Mouse (Mus musculus) forebrain, embryonic 14.5 days (tissue): ENCODE measurements around the gene Nfyc. TPM values are rescaled to one million over a fixed set of nuclear protein-coding genes. Genes with fewer than 3 reads are reported as not detected.

Experiments
- ATAC-seq: fragments of 200-750 bp; cut with Nextera tagmentation; 2 replicates; pipeline ENCODE4 v1.8.0; 2017; ENCODE audit warnings: mild to moderate bottlenecking, moderate library complexity
- DNase-seq: peaks from one replicate; pipeline ENCODE4 v3.0.0-alpha.2; 2015; ENCODE audit warnings: low spot score
- H3K27ac ChIP-seq: fragments of 300-500 bp; sonication (generic); 2 replicates; pipeline ENCODE4 v1.5.1; 2014; ENCODE audit warnings: low read depth, mild to moderate bottlenecking, control low read depth, low read length, moderate library complexity
- H3K27me3 ChIP-seq: fragments of 300-500 bp; sonication (generic); replicated peaks from 2 replicates; pipeline ENCODE4 v1.6.1; 2014; ENCODE audit warnings: low read length, control low read depth, mixed read lengths; ENCODE audit not compliant: control insufficient read depth, insufficient read depth
- H3K36me3 ChIP-seq: fragments of 300-500 bp; sonication (generic); 2 replicates; pipeline ENCODE4 v1.6.1; 2014; ENCODE audit warnings: low read length, control low read depth; ENCODE audit not compliant: control insufficient read depth, insufficient read depth
- H3K4me1 ChIP-seq: fragments of 300-500 bp; sonication (generic); 2 replicates; pipeline ENCODE4 v1.6.1; 2014; ENCODE audit warnings: antibody characterized with exemption, low read length, control low read depth; ENCODE audit not compliant: control insufficient read depth, insufficient read depth
- H3K4me2 ChIP-seq: fragments of 300-500 bp; sonication (generic); 2 replicates; pipeline ENCODE4 v1.6.1; 2014; ENCODE audit warnings: mild to moderate bottlenecking, control low read depth, low read length
- H3K4me3 ChIP-seq: fragments of 300-500 bp; sonication (generic); 2 replicates; pipeline ENCODE4 v1.5.1; 2014; ENCODE audit warnings: low read depth, low read length, control low read depth
- H3K9ac ChIP-seq: fragments of 300-500 bp; sonication (generic); 2 replicates; pipeline ENCODE4 v1.6.1; 2014; ENCODE audit warnings: mild to moderate bottlenecking, low read length, control low read depth, moderate library complexity
- H3K9me3 ChIP-seq: fragments of 300-500 bp; sonication (generic); replicated peaks from 2 replicates; pipeline ENCODE4 v1.6.1; 2016; ENCODE audit warnings: low read length, control low read depth, mixed read lengths; ENCODE audit not compliant: control insufficient read depth
- WGBS: fragments of 180-500 bp; shearing (Covaris S2); extraction: QIAGEN DNeasy Blood & Tissue Kit; methylation state at CpG from one replicate; pipeline ENCODE4 v1.1.7; 2014; 5-methylcytosine and 5-hydroxymethylcytosine counted together
- polyA plus RNA-seq: library from polyadenylated mRNA; unstranded; fragments of >200 nt; fragmentation: Nextera tagmentation; extraction: Ambion mirVana; gene quantifications from 2 replicates; pipeline ENCODE4 v1.2.1, GENCODE M21; 2014

The Nfyc gene
- polyA plus RNA-seq, 1 experiment from 2014 or later, result 120 TPM

- WGBS, result 55% methylated on average over 1 of the region's 1 CpGs
- H3K9ac ChIP-seq, result no peak overlapping the region
These were observed 12.1 kb downstream of the Nfyc start for GRCm38 (mm10) chr4:120819296-120819695.

GRCm38 (mm10) chr4:120817951-120818350, 13.4 kb downstream of the Nfyc start:
- Histone ChIP-seq H3K4me2 (no peak overlapping the region), H3K27me3 (no peaks in the 10 kb centered on the region), H3K36me3 (no peaks in the 10 kb centered on the region), H3K4me1 (peaks cover 14% of the 10 kb centered on the region), H3K9me3 (no peaks in the 10 kb centered on the region), H3K4me3 (no peak overlapping the region), H3K27ac (no peak overlapping the region), H3K9ac (no peak overlapping the region)
- no peak for ATAC-seq
- 76% methylated on average over 2 of the region's 2 CpGs for WGBS
- DNase-seq, result no peak

More at GRCm38 (mm10) chr4:120819296-120819695, 12.1 kb downstream of the Nfyc start:
- no peaks in the 10 kb centered on the region for H3K9me3 ChIP-seq
- no peak overlapping the region for H3K27ac ChIP-seq
- no peak overlapping the region for H3K4me3 ChIP-seq
- no peak overlapping the region for H3K4me2 ChIP-seq
- ATAC-seq (no peak), DNase-seq (no peak)
- H3K27me3 ChIP-seq, result no peaks in the 10 kb centered on the region
- H3K36me3 ChIP-seq, result no peaks in the 10 kb centered on the region
- H3K4me1 ChIP-seq, result peaks cover 9% of the 10 kb centered on the region

- no peaks in the 10 kb centered on the region for H3K36me3 ChIP-seq
These were observed 14.2 kb downstream of the Nfyc start for GRCm38 (mm10) chr4:120817002-120817774.

GRCm38 (mm10) chr4:120815622-120816334, 15.6 kb downstream of the Nfyc start:
- peak overlapping the region; percentile 29; the same call in 1 of the 2 replicates for H3K27ac ChIP-seq
- H3K9ac ChIP-seq, result peak overlapping the region; percentile 57
- H3K4me1 ChIP-seq, result peaks cover 18% of the 10 kb centered on the region
- peak; percentile 98 for DNase-seq
- peak; percentile 99 for ATAC-seq
- H3K4me3 ChIP-seq, result peak overlapping the region; percentile 39
- H3K27me3 ChIP-seq, result no peaks in the 10 kb centered on the region
- no peaks in the 10 kb centered on the region for H3K9me3 ChIP-seq
- peak overlapping the region; percentile 67 for H3K4me2 ChIP-seq
- 9% methylated on average over 10 of the region's 10 CpGs for WGBS
- no peaks in the 10 kb centered on the region for H3K36me3 ChIP-seq

More at GRCm38 (mm10) chr4:120817002-120817774, 14.2 kb downstream of the Nfyc start:
- no peaks in the 10 kb centered on the region for H3K27me3 ChIP-seq
- no peak overlapping the region for H3K4me3 ChIP-seq
- WGBS, result 21% methylated on average over 3 of the region's 3 CpGs
- DNase-seq (no peak), ATAC-seq (no peak)
- H3K9ac ChIP-seq, result no peak overlapping the region
- H3K4me2 ChIP-seq, result no peak overlapping the region
- no peaks in the 10 kb centered on the region for H3K9me3 ChIP-seq
- peaks cover 18% of the 10 kb centered on the region for H3K4me1 ChIP-seq
- no peak overlapping the region for H3K27ac ChIP-seq

- ATAC-seq (0 out of 2 replicates have a peak, but pooled peaks have one; percentile 19), DNase-seq (no peak)
- Histone ChIP-seq H3K27me3 (no peaks in the 10 kb centered on the region), H3K27ac (peak overlapping the region; percentile 29; the same call in 1 of the 2 replicates), H3K4me2 (peak overlapping the region; percentile 67), H3K9me3 (no peaks in the 10 kb centered on the region), H3K36me3 (no peaks in the 10 kb centered on the region), H3K9ac (peak overlapping the region; percentile 57), H3K4me3 (peak overlapping the region; percentile 39), H3K4me1 (peaks cover 18% of the 10 kb centered on the region)
- WGBS, result 8% methylated on average over 4 of the region's 4 CpGs
These were observed 16.2 kb downstream of the Nfyc start for GRCm38 (mm10) chr4:120815163-120815562.

GRCm38 (mm10) chr4:120814171-120814570, 17.2 kb downstream of the Nfyc start:
- peak overlapping the region; percentile 57 for H3K9ac ChIP-seq
- H3K9me3 ChIP-seq, result no peaks in the 10 kb centered on the region
- ATAC-seq (no peak), DNase-seq (no peak)
- peak overlapping the region; percentile 67 for H3K4me2 ChIP-seq
- peak overlapping the region; percentile 39 for H3K4me3 ChIP-seq
- no peak overlapping the region for H3K27ac ChIP-seq
- WGBS, result 34% methylated on average over 4 of the region's 4 CpGs
- H3K27me3 ChIP-seq, result no peaks in the 10 kb centered on the region
- peaks cover 18% of the 10 kb centered on the region for H3K4me1 ChIP-seq
- H3K36me3 ChIP-seq, result no peaks in the 10 kb centered on the region

GRCm38 (mm10) chr4:120813762-120814161, 17.6 kb downstream of the Nfyc start:
- peaks cover 18% of the 10 kb centered on the region for H3K4me1 ChIP-seq
- peak overlapping the region; percentile 57; the same call in 1 of the 2 replicates for H3K9ac ChIP-seq
- peak overlapping the region; percentile 39 for H3K4me3 ChIP-seq
- no peaks in the 10 kb centered on the region for H3K27me3 ChIP-seq
- WGBS, result 18% methylated on average over 1 of the region's 1 CpGs
- H3K36me3 ChIP-seq, result no peaks in the 10 kb centered on the region
- ATAC-seq (no peak), DNase-seq (no peak)
- H3K4me2 ChIP-seq, result peak overlapping the region; percentile 67
- no peak overlapping the region for H3K27ac ChIP-seq
- H3K9me3 ChIP-seq, result no peaks in the 10 kb centered on the region

- Histone ChIP-seq H3K4me1 (no peaks in the 10 kb centered on the region), H3K4me2 (no peak overlapping the region), H3K36me3 (0 out of 2 replicates have a peak, but pooled peaks cover 2% of the 10 kb centered on the region), H3K27ac (no peak overlapping the region), H3K9ac (no peak overlapping the region), H3K9me3 (no peaks in the 10 kb centered on the region), H3K4me3 (no peak overlapping the region), H3K27me3 (no peaks in the 10 kb centered on the region)
- DNase-seq (no peak), ATAC-seq (no peak)
These were observed 25.6 kb downstream of the Nfyc start for GRCm38 (mm10) chr4:120805816-120806215.
